Mouse (Mus musculus): ENCODE data around the gene Trub1.

Trub1 gene

DNA sequence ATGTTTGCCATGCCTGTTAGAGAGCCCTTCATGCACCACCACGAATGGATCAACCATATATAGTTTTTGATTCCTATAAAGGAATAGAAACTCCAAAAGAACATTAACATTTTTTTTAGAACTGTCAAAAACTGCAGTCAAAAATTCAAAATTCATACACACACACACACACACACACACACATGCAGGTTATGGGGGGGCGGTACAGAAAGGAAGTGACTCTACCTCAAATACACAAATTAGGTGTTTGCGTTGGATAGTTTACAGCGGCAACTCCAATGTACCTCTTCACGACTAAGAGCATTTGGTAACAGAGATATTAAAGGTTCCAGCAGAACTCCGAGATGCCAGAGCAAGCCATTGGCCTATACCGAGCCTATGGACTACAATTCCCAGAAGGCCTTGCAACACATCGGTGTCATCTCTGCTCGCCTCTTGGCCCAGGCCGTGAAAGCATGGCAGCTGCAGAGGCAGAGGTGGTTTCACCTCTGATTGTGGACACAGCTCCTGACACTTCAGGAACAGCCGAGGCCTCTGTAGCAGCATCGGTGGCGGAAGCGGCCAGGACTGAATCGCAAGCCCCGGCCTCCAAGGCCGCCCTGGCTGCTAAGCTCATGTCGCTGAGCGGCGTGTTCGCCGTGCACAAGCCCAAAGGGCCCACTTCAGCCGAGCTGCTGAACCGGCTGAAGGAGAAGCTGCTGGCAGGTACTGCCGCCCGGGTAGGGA, at the start of gene Trub1:
Gene Trub1, plus strand, starts transcription at position 421 of the 726 bp plus-strand sequence.
- DNase-seq (ENCODE audit: low spot score) = peak; percentile 80

DNA sequence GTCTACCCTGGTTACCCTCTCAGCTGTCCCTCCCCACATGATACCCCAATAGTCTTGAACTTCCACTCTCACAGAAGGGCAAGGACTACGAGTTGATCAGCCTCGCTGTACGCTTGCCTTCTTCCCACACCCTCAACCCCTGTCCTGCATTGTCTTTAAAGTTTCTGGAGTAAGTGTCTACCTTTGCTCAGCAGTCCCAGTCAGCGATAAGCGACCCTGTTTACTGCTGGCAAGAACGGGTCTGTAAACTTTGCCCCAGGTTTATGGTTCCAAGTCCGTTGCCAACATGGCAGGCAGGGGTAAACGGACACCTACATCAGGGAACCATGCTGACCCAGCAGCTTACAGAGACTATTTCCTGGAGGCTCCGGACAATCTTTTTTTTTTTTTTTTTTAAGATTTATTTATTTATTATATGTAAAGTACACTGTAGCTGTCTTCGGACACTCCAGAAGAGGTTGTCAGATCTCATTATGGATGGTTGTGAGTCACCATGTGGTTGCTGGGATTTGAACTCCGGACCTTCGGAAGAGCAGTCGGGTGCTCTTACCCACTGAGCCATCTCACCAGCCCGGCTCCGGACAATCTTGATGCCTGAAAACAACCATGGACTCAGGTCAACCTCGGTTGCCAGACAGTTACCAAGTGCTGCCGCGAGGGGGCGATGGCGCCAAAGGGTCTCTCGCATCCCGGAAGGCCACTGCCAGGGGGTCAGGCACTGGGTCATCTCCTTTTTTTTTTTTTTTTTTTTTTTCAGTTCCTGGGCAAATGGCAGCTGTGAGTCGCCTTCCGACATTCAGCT, 48.8 kb upstream of the Trub1 start:
- DNase-seq (ENCODE audit: low spot score) = peak; percentile 95

DNA sequence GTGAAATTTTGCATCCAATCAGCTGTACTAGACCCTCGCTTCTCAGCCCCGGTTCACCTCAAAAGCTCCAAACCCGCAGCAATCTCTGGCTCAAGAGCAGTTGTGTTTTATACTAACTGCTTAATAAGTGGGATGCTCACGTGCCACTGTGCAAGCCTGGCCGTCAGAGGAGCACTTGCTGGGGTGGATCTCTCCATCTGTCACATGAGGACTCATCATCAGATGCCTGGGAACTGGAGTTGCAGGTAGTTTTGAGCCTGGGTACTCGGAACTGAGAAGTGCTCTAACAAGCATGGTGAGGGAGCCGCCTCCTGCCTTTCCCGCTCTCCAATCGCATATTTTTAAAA, 48.2 kb upstream of the Trub1 start:
- no peak for DNase-seq (ENCODE audit: low spot score)

DNA sequence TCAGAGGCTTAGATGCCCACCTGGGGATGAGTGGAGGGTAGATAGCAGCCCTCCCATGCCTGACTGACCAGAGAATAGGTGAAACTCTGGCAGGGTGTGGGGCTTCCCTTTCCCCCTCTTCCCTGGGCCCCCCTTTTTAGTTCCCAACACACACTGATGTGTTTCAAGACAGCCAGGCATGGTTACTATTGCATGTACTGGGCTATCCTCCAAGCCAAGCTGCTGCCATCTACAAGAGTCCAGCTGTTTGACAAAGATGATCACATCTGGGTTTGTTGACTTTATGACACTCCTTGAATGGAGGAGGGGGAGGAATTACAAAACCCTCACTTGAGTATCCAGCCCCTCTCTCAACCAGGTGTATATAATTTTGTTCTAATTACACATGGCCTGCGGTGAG, 44.8 kb upstream of the Trub1 start:
- DNase-seq (ENCODE audit: low spot score) = no peak

DNA sequence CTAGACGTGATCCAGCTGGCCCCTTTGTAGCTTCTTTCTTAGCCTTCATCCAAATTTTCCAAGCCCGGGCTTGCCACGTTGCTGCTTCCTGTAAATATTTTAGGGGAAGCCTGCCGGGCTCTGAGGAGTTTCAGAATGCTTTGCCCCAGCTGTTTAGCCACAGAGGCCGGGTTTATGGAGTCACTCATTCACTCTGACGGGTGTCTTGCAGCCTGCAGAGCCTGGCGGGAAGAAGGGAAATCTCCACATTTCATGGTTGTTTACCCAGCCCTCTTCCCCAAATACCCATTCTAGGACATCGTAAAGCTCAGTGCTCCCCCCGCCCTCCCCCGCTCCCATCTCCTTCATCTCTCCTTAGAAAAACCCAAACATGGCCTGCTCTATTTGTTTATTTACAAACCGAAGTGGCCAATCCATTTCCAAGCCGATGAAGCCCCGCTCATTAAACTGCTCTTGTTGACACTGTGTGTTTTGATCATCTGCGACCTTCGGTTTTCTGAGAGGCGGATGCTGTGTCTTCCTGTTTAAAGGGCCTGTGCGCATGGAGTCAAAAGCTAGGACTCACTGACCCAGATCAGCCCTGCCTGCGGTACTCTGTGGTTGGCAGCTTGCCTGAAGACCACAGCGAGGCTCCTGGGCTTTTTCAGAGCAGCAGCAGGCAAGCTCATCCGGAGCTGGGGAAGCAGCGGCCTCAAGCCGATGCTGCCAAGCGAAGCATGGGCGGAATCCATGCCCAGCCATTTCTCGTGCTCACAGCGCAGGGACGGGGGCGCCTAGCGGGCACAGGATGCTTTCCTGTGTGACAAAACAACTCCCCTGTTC, 41.1 kb upstream of the Trub1 start:
- DNase-seq (ENCODE audit: low spot score) = peak; percentile 77

DNA sequence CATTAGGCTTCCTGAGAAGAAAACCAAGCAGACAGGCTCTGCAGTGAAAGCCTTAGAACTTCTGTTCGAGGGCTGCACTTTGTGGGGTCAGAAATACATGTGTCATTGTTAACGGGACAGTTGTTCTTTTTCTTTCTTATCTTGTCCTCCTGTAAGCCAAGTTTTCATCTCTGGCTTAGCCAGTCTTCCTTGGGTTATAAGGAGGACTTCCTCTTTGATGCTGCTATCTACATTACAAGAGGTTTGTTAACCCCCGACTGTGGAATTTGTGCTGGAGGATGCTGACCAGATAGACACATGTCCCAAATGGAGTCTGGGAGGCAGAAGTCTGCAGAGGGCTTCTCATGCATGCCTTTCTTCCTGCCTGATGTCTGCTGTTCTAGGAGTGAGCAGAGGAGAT, 39.5 kb upstream of the Trub1 start:
- no peak for DNase-seq (ENCODE audit: low spot score)

DNA sequence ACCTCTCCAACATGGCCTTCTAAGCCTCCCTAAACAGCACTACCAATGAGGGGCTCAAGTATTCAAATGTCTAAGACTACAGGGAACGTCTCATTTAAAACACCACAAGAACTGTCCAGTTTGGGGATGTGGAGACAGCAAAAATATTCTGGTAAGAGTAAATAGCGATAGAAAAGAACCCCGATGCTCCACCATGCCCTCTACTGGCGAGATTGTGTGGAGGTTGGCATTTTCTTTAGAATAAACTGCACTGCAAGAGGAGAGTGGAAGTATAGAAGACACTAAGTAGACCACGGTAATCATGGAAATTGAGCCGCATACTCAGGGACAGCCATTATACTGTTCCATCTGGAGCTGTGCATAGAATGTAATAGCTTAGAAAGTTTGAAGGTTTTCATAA, 38.8 kb upstream of the Trub1 start:
- no peak for DNase-seq (ENCODE audit: low spot score)

DNA sequence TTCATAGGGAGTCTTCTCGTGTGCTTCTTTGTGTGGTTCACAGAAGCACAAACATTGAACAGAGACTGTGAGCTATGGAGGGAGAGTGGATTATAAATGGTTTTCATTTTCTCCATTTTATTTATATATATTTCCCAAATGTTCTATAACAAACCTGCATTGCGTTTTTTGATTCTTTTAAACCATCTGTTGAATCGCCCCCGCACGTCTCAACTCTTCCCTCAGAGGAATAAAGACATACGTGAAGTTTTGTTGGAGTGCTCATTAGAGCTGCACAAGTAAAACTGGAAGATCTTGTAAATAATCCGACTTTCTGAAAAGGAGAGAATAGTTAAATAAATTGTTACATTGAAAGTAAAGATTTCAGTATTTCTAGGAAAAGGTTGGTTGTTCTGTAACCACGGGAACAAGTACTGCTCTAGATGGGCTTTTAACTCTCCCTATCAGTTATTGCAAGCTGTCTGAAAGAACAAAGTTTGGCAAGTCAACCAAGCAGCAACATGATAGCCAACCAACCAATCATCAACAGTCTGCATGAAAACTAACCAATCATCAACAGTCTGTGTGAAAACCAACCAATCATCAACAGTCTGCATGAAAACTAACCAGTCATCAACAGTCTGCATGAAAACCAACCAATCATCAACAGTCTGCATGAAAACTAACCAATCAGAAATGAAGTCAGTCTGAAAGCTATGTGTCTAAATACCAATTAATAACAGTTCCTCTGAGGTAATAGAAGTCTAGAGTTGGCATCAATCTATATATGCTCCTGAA, 37.5 kb upstream of the Trub1 start:
- no peak for DNase-seq (ENCODE audit: low spot score)

DNA sequence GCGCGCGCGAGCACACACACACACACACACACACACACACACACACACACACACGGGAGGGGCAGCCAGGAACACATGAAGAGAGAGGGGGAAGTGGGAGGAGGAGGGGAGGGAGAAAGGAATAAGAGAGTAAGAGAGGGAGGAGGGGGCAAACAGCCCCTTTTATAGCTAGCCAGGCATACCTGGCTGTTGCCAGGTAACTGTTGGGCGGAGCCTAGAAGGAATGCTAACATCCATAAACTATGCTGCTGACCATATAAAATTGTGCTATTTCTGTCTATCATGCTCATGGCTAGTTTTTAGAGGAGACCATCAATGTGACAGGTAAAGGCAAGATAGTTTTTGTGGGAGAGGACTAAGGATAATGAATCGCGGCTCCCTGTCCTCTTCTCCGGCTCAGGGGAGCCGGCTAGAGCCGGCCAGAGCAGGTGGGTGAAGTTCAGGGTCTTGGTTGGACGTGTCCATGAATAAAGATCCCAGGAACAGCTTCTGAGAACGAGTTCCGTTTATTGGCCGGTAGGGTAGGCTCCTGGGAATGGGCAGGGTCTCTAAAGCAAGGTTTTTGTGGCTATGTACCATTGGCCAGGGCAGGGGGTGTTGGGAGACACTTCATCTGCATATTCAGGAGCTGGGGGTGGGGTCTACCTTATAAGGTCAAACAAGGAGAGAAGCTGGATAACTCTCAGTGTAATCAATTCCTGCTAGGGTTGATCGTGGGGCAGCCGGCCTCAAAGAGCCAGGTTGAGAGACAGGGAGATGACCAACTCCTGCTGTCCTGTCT, 34.7 kb upstream of the Trub1 start:
- no peak for DNase-seq (ENCODE audit: low spot score)

DNA sequence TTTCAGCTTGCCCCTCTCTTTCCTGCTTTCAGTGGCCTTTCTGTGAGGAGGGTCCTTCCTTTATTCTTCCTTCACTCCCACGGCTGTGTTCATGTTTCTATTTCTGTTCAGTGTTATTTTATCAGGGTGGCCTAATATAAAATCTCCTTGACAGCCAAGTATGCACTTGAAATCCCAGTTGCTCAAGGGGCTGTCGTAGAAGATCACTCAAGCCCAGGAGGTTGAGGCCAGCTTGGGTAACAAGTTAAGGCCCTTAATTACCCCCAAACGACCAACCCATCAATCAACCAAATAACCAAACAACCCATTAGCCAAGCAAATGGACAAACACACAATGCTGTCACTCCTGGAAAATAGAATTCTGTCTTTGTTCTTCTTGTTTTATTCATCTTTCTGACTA, 29.3 kb upstream of the Trub1 start:
- DNase-seq (ENCODE audit: low spot score) = no peak

DNA sequence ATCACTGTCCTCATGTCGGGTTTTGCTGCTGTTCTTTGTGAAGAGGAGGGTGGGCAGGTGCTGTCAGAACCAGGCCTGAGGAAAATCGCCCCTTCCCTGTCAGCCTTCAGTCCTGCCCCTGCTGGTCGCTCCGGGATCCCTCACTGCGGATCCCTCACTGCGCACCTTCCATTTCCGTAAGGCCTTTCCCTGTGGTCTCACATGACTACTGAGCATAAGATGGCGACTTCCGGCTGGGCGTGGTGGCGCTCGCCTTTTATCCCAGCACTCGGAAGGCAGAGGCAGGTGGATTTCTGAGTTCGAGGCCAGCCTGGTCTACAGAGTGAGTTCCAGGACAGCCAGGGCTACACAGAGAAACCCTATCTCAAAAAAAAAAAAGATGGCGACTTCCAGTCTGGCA, 27.4 kb upstream of the Trub1 start:
- DNase-seq (ENCODE audit: low spot score) = no peak

DNA sequence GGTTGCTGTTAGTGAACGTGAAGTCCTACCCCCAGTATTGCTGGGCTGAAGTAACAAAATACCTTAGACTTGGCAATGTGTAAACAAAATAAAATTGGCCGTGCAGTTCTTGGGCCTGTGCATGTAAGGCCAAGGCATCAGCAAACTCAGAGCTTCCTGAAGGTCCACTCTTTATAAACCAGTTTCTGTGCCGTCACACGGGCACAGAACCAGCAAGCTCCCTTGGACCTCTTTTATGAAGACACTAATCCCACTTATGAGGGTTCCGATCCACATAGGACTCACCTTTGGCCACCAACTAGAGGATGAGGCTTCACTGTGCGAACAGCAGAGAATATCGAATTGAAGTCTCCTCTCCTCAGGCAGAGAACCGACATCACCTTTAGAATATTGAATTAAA, 25.9 kb upstream of the Trub1 start:
- DNase-seq (ENCODE audit: low spot score) = no peak

DNA sequence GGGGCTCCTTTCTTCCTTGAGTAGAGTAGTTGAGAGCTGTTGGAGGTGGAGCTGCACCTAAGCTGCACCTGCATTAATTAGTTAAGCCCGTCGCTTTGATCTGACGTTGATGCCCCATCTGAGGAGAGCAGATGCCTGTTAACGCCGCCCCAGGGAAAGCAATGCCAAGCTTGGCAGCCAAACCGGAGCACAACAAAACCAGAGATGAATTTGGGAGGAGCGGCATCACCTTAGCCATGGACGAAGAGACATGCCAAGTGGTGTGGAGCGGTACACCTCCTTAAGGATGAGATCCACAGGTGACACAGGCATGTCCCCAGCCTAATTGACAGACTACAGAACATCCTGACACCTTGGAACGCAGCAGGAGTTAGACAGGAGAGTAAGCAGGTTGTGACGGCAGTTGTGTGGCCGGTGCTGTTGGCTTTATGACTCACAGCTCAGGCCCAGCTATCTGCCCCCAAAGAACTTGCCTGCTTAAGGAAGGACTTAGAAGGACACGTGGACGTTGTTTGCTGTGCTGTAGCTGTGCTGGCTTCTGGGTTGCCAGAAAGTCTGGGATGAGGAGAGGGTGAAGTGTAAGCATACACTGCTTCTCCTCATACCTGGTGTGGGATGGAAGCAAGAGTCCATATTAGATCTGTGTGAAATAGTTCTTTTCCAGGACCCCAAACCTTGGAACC, 24.8 kb upstream of the Trub1 start:
- no peak for DNase-seq (ENCODE audit: low spot score)

DNA sequence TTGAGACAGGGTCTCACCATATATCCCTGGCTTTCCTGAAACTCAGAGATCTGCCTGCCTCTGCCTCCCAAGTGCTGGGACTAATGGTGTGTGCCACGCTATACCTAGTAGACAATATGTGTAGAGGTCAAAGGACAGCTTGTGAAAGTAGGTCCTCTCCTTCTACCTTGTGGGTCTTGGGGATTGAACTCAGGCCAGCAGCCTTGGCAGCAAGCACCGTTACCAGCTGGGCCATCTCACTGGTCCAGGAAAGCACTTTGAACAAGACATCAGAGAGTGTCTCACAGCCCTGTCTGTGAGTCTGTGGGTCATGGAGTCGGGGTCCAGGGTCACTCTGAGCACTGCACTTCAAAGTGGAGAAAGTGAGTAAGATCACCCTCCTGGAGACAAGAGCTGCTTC, 24.1 kb upstream of the Trub1 start:
- DNase-seq (ENCODE audit: low spot score) = no peak

DNA sequence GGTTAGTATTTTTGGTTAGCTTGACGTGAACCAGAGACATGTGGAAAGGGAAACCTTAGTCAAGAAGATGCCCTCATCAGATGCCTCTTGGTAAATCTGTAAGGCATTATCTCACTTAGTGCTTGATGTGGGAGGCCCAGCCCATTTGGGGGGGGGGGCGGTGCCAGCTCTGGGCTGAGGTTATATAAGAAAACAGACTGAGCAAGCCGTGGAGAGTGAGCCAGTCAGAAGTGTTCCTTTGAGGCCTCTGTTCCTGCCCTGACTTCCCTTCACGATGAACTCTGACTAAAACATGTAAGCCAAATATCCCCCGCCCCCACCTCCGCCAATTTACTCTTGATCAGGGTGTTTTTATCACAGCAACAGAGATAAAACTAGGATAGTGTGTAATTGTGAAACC, 22.8 kb upstream of the Trub1 start:
- DNase-seq (ENCODE audit: low spot score) = no peak

DNA sequence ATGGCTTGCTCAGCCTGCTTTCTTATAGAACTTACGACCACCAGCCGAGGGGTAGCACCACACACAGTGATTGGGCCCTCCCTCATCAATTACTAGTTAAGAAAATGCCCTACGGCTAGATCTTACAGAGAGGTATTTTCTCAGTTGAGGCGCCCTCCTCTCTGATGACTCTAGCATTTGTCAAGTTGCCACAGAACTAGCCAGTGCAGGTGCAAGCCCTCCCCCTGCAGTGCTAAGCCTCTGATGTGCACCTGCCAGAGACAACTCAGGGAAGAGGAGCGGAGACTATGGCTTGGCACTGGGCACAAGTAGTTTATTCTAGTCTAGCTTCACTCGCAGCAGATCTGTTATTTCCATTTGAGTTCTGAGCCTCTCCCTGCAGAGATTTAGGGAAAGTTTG, 21.2 kb upstream of the Trub1 start:
- no peak for DNase-seq (ENCODE audit: low spot score)

DNA sequence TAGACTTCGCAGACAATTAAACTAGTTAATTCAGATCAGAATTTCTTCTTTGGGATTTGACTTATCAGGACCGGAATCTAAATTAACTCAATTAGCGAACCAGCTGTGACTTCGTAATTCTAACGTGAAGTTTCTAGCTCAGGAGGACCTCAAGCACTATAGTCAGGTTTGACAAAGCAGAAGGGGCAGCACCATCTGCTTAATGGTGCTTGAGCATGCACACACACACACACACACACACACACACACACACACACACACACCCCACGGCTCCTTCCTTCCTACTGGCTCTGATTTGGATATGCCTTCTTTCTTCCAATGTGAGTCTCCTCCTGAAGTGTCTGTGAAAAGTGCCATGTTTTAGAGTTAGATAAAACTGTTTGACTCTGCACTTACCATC, 18.7 kb upstream of the Trub1 start:
- no peak for DNase-seq (ENCODE audit: low spot score)

DNA sequence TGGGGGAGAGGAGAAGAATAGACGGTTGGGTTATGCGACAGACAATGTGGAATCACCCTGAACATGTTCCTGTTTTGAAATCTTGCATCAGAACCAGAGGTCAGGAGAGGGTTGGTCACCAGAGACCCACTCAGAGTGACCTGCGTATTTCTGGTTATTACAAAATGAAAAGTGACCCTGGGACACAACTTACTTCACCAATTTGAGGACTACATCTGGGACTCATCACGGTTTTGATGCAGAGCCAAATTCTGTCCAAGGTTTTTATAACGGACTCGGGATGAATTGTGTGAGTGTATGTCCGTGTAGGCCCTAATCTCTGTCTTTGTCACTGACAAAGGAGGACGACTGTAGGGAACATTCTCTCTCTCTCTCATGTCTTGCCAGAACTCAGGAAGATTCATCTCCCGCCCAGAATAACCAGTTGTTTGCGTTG, 16.1 kb upstream of the Trub1 start:
- no peak for DNase-seq (ENCODE audit: low spot score)

DNA sequence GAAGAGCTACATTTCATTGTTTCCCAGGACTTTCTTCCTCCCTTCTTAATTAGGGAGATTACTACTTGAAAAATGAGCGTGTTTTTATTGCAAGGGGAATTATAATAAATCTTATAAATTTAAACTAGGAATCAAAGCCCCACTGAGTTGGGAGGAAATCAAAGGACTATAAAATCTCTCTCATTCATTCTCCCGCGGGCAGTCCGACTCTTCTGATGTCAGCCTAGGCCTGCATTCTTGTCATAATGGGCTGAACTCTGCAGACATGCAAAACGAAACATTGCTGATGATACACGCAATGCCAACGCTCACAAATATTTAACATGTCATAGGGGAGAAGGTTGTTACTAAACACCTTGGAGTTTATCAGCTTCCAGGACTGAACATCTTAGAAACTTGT, 15.7 kb upstream of the Trub1 start:
- DNase-seq (ENCODE audit: low spot score) = no peak

DNA sequence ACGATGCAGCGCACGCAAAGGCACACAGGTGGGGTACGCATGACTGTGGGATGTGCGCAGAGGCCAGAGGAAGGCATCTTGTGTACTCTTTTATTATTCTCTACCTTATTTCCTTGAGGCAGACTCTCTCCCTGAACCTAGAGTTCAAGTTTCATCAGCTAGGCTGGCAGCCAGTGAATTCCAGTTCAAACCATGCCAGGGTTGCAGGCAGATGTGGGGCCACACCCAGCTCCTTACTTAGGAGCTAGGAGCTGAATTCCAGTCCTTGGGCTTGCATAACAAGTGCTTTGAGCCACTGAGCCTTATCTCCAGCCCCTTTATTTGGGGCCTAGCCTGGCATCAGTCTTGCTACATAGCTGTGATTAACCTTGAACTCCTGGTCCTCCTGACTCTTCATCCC, 13.4 kb upstream of the Trub1 start:
- DNase-seq (ENCODE audit: low spot score) = no peak

DNA sequence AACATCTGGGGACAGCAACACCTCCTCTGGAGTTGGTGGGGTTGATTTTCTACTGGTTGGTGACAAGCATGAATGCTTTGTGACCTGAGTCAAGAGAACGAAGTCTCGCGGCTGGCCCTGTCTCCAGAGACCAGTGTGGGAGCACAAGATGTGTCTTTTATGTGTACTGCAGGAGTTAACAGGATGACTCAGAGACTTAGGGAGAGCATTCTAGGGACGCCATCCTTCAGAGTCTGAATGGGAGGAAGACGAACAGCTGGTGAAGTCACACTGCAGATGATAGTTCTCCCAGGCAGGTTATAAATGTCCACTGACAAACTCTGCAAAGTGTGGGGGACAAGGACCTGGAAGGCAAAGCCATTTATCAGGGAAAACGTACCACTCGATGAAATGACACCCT, 11.2 kb upstream of the Trub1 start:
- no peak for DNase-seq (ENCODE audit: low spot score)

Data from testis, postnatal 10 days (tissue).